In genomic region chr10:121429089-121429488, GRCm38 (mm10) we compare ENCODE assay signal across 8 mouse cellular contexts. TPM values are rescaled to one million over a fixed set of nuclear protein-coding genes. Genes with fewer than 3 reads are reported as not detected.
DNase-seq lines count a peak whose midpoint lies in the region; ATAC-seq and TF ChIP-seq lines count a peak whose summit lies in the region.

No protein-coding gene starts in this region.

- H3K27me3 ChIP-seq in midbrain, embryonic 13.5 days = 0 out of 2 replicates have a peak, but pooled peaks cover 2% of the 10 kb centered on the region
- no peaks in the 10 kb centered on the region for H3K27me3 ChIP-seq in midbrain, embryonic 11.5 days (ENCODE audit: control insufficient read depth, insufficient read depth, low read length)
- H3K27me3 ChIP-seq in heart, adult 2 months (ENCODE audit: control insufficient read depth, insufficient read depth, low read length) = no peaks in the 10 kb centered on the region
- no peaks in the 10 kb centered on the region for H3K27me3 ChIP-seq in kidney, embryonic 14.5 days (ENCODE audit: control insufficient read depth, insufficient read depth, low read length)
- H3K27me3 ChIP-seq in megakaryocyte, embryonic 14.5 days (replicated peaks) = peaks cover 30% of the 10 kb centered on the region

- H3K9me3 ChIP-seq in midbrain, embryonic 13.5 days = no peaks in the 10 kb centered on the region
- no peaks in the 10 kb centered on the region for H3K9me3 ChIP-seq in midbrain, embryonic 11.5 days (ENCODE audit: control insufficient read depth, low read length)
- H3K9me3 ChIP-seq in kidney, embryonic 14.5 days (ENCODE audit: control insufficient read depth, low read length) = no peaks in the 10 kb centered on the region
- no peaks in the 10 kb centered on the region for H3K9me3 ChIP-seq in megakaryocyte, embryonic 14.5 days

- WGBS in midbrain, embryonic 13.5 days = 46% methylated on average over 2 of the region's 2 CpGs
- WGBS in midbrain, embryonic 11.5 days = 56% methylated on average over 2 of the region's 2 CpGs
- 8% methylated on average over 2 of the region's 2 CpGs for WGBS in heart, adult 2 months
- 17% methylated on average over 2 of the region's 2 CpGs for WGBS in kidney, embryonic 14.5 days

- DNase-seq in midbrain, embryonic 11.5 days (ENCODE audit: low spot score, missing footprints) = no peak
- DNase-seq in heart, adult 2 months = peak; percentile 64 to 70
- no peak for DNase-seq in urinary bladder, postnatal 25 days (ENCODE audit: low spot score)
- DNase-seq in right cerebral cortex, adult 2 months (ENCODE audit: low spot score in 2 of 2) = no peak
- no peak for DNase-seq in cerebellum, adult 8-10 months

- H3K9ac ChIP-seq in midbrain, embryonic 13.5 days (replicated peaks) = no peak overlapping the region
- no peak overlapping the region for H3K9ac ChIP-seq in midbrain, embryonic 11.5 days (ENCODE audit: low read length)
- H3K9ac ChIP-seq in heart, adult 2 months (ENCODE audit: low read depth, low read length) = no peak overlapping the region
- no peak overlapping the region for H3K9ac ChIP-seq in kidney, embryonic 14.5 days (ENCODE audit: low read depth, low read length)

- peak; percentile 81 for TF ChIP-seq EP300 in heart, adult 2 months (IDR thresholded peaks at IDR 0.05; ENCODE audit: insufficient read depth, low read depth, low read length)

- H3K79me2 ChIP-seq in heart, adult 2 months (replicated peaks; ENCODE audit: control insufficient read depth, insufficient read depth, low read length) = peaks cover 4% of the 10 kb centered on the region

- peak; percentile 51; the same call in 1 of the 2 replicates for TF ChIP-seq POLR2A in heart, adult 2 months (IDR thresholded peaks at IDR 0.05; ENCODE audit: insufficient read depth, low read depth, low read length)

- intact Hi-C loops in heart, adult 2 months (cut with DNase I) = no loop called here

- H3K4me3 ChIP-seq in midbrain, embryonic 13.5 days (replicated peaks) = no peak overlapping the region
- no peak overlapping the region for H3K4me3 ChIP-seq in midbrain, embryonic 11.5 days (ENCODE audit: low read depth, low read length)
- H3K4me3 ChIP-seq in heart, adult 2 months = peak overlapping the region; percentile 37
- H3K4me3 ChIP-seq in kidney, embryonic 14.5 days (ENCODE audit: low read length) = no peak overlapping the region
- peak overlapping the region; percentile 28 for H3K4me3 ChIP-seq in megakaryocyte, embryonic 14.5 days (replicated peaks)

- H3K4me2 ChIP-seq in midbrain, embryonic 13.5 days (replicated peaks) = no peak overlapping the region
- H3K4me2 ChIP-seq in midbrain, embryonic 11.5 days = no peak overlapping the region
- H3K4me2 ChIP-seq in kidney, embryonic 14.5 days (replicated peaks; ENCODE audit: low read depth, low read length) = 0 out of 2 replicates have a peak overlapping the region, but pooled peaks have one; percentile 33

- H3K36me3 ChIP-seq in midbrain, embryonic 13.5 days = no peaks in the 10 kb centered on the region
- H3K36me3 ChIP-seq in midbrain, embryonic 11.5 days (ENCODE audit: control insufficient read depth, insufficient read depth, low read length) = no peaks in the 10 kb centered on the region
- peaks cover 7% of the 10 kb centered on the region; the same call in 1 of the 2 replicates for H3K36me3 ChIP-seq in heart, adult 2 months (ENCODE audit: control insufficient read depth, insufficient read depth, low read length)
- H3K36me3 ChIP-seq in kidney, embryonic 14.5 days (ENCODE audit: control insufficient read depth, insufficient read depth, low read length) = no peaks in the 10 kb centered on the region
- H3K36me3 ChIP-seq in megakaryocyte, embryonic 14.5 days (replicated peaks; ENCODE audit: low read length) = no peaks in the 10 kb centered on the region

- H3K27ac ChIP-seq in midbrain, embryonic 13.5 days = no peak overlapping the region
- no peak overlapping the region for H3K27ac ChIP-seq in midbrain, embryonic 11.5 days (ENCODE audit: low read depth, low read length)
- H3K27ac ChIP-seq in heart, adult 2 months = peak overlapping the region; percentile 93
- H3K27ac ChIP-seq in kidney, embryonic 14.5 days (ENCODE audit: low read depth, low read length) = peak overlapping the region; percentile 76; the same call in 1 of the 2 replicates

- H3K4me1 ChIP-seq in midbrain, embryonic 13.5 days (replicated peaks) = peaks cover 29% of the 10 kb centered on the region
- peaks cover 17% of the 10 kb centered on the region for H3K4me1 ChIP-seq in midbrain, embryonic 11.5 days (ENCODE audit: control insufficient read depth, insufficient read depth, low read length)
- peaks cover 47% of the 10 kb centered on the region for H3K4me1 ChIP-seq in heart, adult 2 months (ENCODE audit: control insufficient read depth, insufficient read depth, low read length)
- peaks cover 63% of the 10 kb centered on the region for H3K4me1 ChIP-seq in kidney, embryonic 14.5 days (ENCODE audit: control insufficient read depth, insufficient read depth, low read length)
- peaks cover 72% of the 10 kb centered on the region for H3K4me1 ChIP-seq in megakaryocyte, embryonic 14.5 days

- TF ChIP-seq CTCF in heart, adult 2 months (IDR thresholded peaks at IDR 0.05) = no peak

- peak; percentile 24; the same call in 1 of the 2 replicates for ATAC-seq in midbrain, embryonic 13.5 days
- ATAC-seq in midbrain, embryonic 11.5 days (ENCODE audit: low FRiP score) = no peak
- peak; percentile 65; the same call in 1 of the 2 replicates for ATAC-seq in kidney, embryonic 14.5 days (ENCODE audit: low FRiP score, low TSS enrichment)

RNA-seq across cellular contexts. Expression of gene Rassf3, which starts 47.1 kb away (rescaled TPM):
- 3.7 and 4.6 TPM in 2 replicates for polyA plus RNA-seq in midbrain, embryonic 13.5 days (2015; fragmentation: Nextera tagmentation; extraction: Ambion mirVana)
- 5.9 and 6.0 TPM in 2 replicates for polyA plus RNA-seq in midbrain, embryonic 11.5 days (2014; fragmentation: Nextera tagmentation; extraction: Ambion mirVana)
- total RNA-seq in heart, adult 2 months (2021) = 100 to 1,000 TPM; 134 to 135 TPM
- 69.4 and 121 TPM in 2 replicates for polyA plus RNA-seq in heart, adult 2 months (2012; rRNA removed)
- 8.9 and 13.5 TPM in 2 replicates for polyA plus RNA-seq in kidney, embryonic 14.5 days (2014; fragmentation: Nextera tagmentation; extraction: Ambion mirVana)
- 1.9 TPM in 1 of 2 replicates, not detected in the other for polyA plus RNA-seq in megakaryocyte, embryonic 14.5 days (2012; ENCODE audit: insufficient read depth, low replicate concordance)

Comparison
In these comparisons a context has a peak if more than half of its experiments do, and no peak if none do; other contexts are left out.
1. H3K27ac ChIP-seq: peak in heart, adult 2 months (single experiment) and kidney, embryonic 14.5 days (single experiment); none in midbrain, embryonic 13.5 days (single experiment) and midbrain, embryonic 11.5 days (single experiment).
2. H3K4me3 ChIP-seq: peak in heart, adult 2 months (single experiment) and megakaryocyte, embryonic 14.5 days (single experiment); none in midbrain, embryonic 13.5 days (single experiment), midbrain, embryonic 11.5 days (single experiment) and kidney, embryonic 14.5 days (single experiment).
3. DNase-seq: peak in heart, adult 2 months (2 of 2); none in midbrain, embryonic 11.5 days (single experiment), urinary bladder, postnatal 25 days (single experiment), right cerebral cortex, adult 2 months (0 of 2) and cerebellum, adult 8-10 months (single experiment).